Comparison of ENCODE assay signal across 8 mouse cellular contexts in the genomic region with DNA sequence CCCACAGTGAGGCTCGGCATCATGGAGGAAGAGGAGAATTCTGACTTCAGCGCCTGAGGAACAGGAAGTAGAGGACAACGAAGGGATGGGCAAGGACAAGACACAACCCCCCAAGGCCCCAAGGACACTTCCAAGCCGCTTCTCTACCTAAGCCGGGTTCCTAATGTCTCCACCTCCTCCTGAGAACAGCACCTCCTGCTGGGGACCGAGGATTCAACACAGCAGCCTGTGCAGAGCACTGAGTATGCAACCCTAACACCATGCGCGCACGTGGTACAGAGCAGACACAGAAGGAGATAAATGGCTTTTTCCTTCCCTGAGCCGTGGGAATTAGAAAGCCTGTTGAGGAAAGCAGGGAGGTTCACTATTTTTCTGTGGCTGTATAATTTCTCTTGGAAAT.
DNase-seq lines count a peak whose midpoint lies in the region; ATAC-seq and TF ChIP-seq lines count a peak whose summit lies in the region.

No protein-coding gene starts in this region.

- no peak for TF ChIP-seq EP300 in lung, postnatal 0 days (IDR thresholded peaks at IDR 0.05)

- no peak overlapping the region for H3K9ac ChIP-seq in lung, postnatal 0 days (replicated peaks; ENCODE audit: low read depth)

- no peaks in the 10 kb centered on the region for H3K9me3 ChIP-seq in lung, postnatal 0 days (ENCODE audit: low read length)

- TF ChIP-seq CTCF in lung, postnatal 0 days (IDR thresholded peaks at IDR 0.05), result peak; percentile 9; the same call in 1 of the 2 replicates

- H3K4me1 ChIP-seq in lung, postnatal 0 days (ENCODE audit: insufficient read depth, low read depth, low read length), result no peaks in the 10 kb centered on the region

- H3K36me3 ChIP-seq in lung, postnatal 0 days (ENCODE audit: insufficient read depth, low read length), result no peaks in the 10 kb centered on the region

- no peak overlapping the region for H3K4me2 ChIP-seq in lung, postnatal 0 days (replicated peaks; ENCODE audit: low read depth, low read length)

- 59% methylated on average over 10 of the region's 10 CpGs for WGBS in lung, postnatal 0 days

- no peak for ATAC-seq in lung, postnatal 0 days

- peak; percentile 89 for DNase-seq in heart, adult 11 months
- no peak for DNase-seq in heart, postnatal 25 days (ENCODE audit: low spot score)
- peak; percentile 24 for DNase-seq in urinary bladder, postnatal 14 days (ENCODE audit: low spot score)
- no peak for DNase-seq in urinary bladder, postnatal 10 days (ENCODE audit: low spot score)
- DNase-seq in lung, postnatal 0 days (ENCODE audit: low spot score), result no peak
- peak; percentile 49 for DNase-seq in thymus, postnatal 25 days
- no peak for DNase-seq in c-Kit-positive CD71-positive TER-119-positive erythroid progenitor cells, embryonic 14.5 days (ENCODE audit: low spot score)
- DNase-seq in cerebellum, adult 11 months, result no peak

- H3K4me3 ChIP-seq in lung, postnatal 0 days (ENCODE audit: low read depth, low read length), result no peak overlapping the region

- H3K27ac ChIP-seq in lung, postnatal 0 days (ENCODE audit: low read length), result no peak overlapping the region

- H3K27me3 ChIP-seq in lung, postnatal 0 days (replicated peaks; ENCODE audit: insufficient read depth, low read length), result no peaks in the 10 kb centered on the region

- intact Hi-C loops in heart, postnatal 25 days (cut with DNase I), result no loop called here

Comparison
In these comparisons a context has a peak if more than half of its experiments do, and no peak if none do; other contexts are left out.
1. DNase-seq: peak in heart, adult 11 months (single experiment), urinary bladder, postnatal 14 days (single experiment) and thymus, postnatal 25 days (single experiment); none in heart, postnatal 25 days (single experiment), urinary bladder, postnatal 10 days (single experiment), lung, postnatal 0 days (single experiment), c-Kit-positive CD71-positive TER-119-positive erythroid progenitor cells, embryonic 14.5 days (single experiment) and cerebellum, adult 11 months (single experiment).